Mouse (Mus musculus) stomach, embryonic 14.5 days (tissue): ENCODE measurements around the gene Uroc1. TPM values are rescaled to one million over a fixed set of nuclear protein-coding genes. Genes with fewer than 3 reads are reported as not detected.

Source experiments
- ATAC-seq: fragments of 200-750 bp; cut with Nextera tagmentation; 2 replicates; pipeline ENCODE4 v1.8.0; 2017; ENCODE audit warnings: low read depth, moderate TSS enrichment; ENCODE audit not compliant: insufficient number of reproducible peaks, insufficient read depth, low FRiP score
- H3K27ac ChIP-seq: fragments of 300-500 bp; sonication (generic); 2 replicates; pipeline ENCODE4 v1.5.1; 2014; ENCODE audit warnings: mild to moderate bottlenecking, low read length, moderate library complexity, mixed read lengths
- H3K27me3 ChIP-seq: fragments of 300-500 bp; sonication (generic); 2 replicates; pipeline ENCODE4 v1.6.1; 2014; ENCODE audit warnings: low read length, control low read depth, mixed read lengths; ENCODE audit not compliant: control insufficient read depth, insufficient read depth
- H3K36me3 ChIP-seq: fragments of 300-500 bp; sonication (generic); 2 replicates; pipeline ENCODE4 v1.6.1; 2014; ENCODE audit warnings: mild to moderate bottlenecking, control low read depth, low read length, moderate library complexity, mixed read lengths; ENCODE audit not compliant: control insufficient read depth, insufficient read depth
- H3K4me1 ChIP-seq: fragments of 300-500 bp; sonication (generic); 2 replicates; pipeline ENCODE4 v1.6.1; 2014; ENCODE audit warnings: low read length, control low read depth, mixed read lengths; ENCODE audit not compliant: control insufficient read depth, insufficient read depth
- H3K4me2 ChIP-seq: fragments of 300-500 bp; sonication (generic); replicated peaks from 2 replicates; pipeline ENCODE4 v1.6.1; 2014; ENCODE audit warnings: low read depth, low read length, control low read depth
- H3K4me3 ChIP-seq: fragments of 300-500 bp; sonication (generic); 2 replicates; pipeline ENCODE4 v1.5.1; 2014; ENCODE audit warnings: low read depth, low read length, control low read depth
- H3K9ac ChIP-seq: fragments of 300-500 bp; sonication (generic); replicated peaks from 2 replicates; pipeline ENCODE4 v1.6.1; 2014; ENCODE audit warnings: low read depth, mild to moderate bottlenecking, control low read depth, low read length, moderate library complexity, mixed read lengths
- H3K9me3 ChIP-seq: fragments of 300-500 bp; sonication (generic); 2 replicates; pipeline ENCODE4 v1.6.1; 2016; ENCODE audit warnings: low read depth, low read length, control low read depth; ENCODE audit not compliant: control insufficient read depth
- WGBS: fragments of 180-500 bp; shearing (Covaris S2); extraction: QIAGEN DNeasy Blood & Tissue Kit; methylation state at CpG from one replicate; pipeline ENCODE4 v1.1.7; 2014; 5-methylcytosine and 5-hydroxymethylcytosine counted together
- polyA plus RNA-seq: library from polyadenylated mRNA; unstranded; fragments of >200 nt; fragmentation: Nextera tagmentation; extraction: Ambion mirVana; gene quantifications from 2 replicates; pipeline ENCODE4 v1.2.1, GENCODE M21; 2014

Gene Uroc1
- polyA plus RNA-seq, 1 experiment from 2014 or later, result not detected

GRCm38 (mm10) chr6:90360922-90361614 is 28.0 kb downstream of the Uroc1 start:
- no peak overlapping the region; the same call in 1 of the 2 replicates for H3K27ac ChIP-seq
- no peak for ATAC-seq
- H3K27me3 ChIP-seq, result no peaks in the 10 kb centered on the region
- no peaks in the 10 kb centered on the region for H3K9me3 ChIP-seq
- no peaks in the 10 kb centered on the region for H3K36me3 ChIP-seq
- WGBS, result 82% methylated on average over 6 of the region's 6 CpGs
- H3K4me2 ChIP-seq, result no peak overlapping the region
- no peak overlapping the region for H3K9ac ChIP-seq
- no peak overlapping the region for H3K4me3 ChIP-seq
- H3K4me1 ChIP-seq, result peaks cover 6% of the 10 kb centered on the region; the same call in 1 of the 2 replicates

DNA sequence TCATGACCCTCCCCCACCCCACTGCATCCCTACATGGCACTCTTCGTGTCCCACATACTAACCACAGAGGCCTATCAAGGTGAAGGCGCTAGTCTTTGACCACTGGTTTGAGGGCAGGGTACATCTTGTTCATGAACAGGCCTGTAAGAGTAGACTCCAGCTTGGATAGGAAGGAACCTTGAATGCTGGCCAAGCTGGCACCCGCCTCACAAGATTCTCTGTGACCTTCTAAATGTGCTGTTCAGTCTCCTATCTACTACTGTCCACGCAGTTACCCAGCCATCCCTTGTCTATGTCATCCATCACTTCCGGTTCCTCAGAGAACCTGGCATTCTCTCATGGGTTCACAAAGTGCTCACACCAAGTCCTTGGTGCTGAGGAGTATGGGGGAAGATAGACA is 30.2 kb downstream of the Uroc1 start:
- Histone ChIP-seq H3K4me2 (no peak overlapping the region), H3K4me3 (no peak overlapping the region), H3K9ac (no peak overlapping the region), H3K27me3 (no peaks in the 10 kb centered on the region), H3K27ac (no peak overlapping the region), H3K36me3 (no peaks in the 10 kb centered on the region), H3K4me1 (peaks cover 6% of the 10 kb centered on the region; the same call in 1 of the 2 replicates), H3K9me3 (no peaks in the 10 kb centered on the region)
- WGBS, result 77% methylated on average over 5 of the region's 5 CpGs
- no peak for ATAC-seq

DNA sequence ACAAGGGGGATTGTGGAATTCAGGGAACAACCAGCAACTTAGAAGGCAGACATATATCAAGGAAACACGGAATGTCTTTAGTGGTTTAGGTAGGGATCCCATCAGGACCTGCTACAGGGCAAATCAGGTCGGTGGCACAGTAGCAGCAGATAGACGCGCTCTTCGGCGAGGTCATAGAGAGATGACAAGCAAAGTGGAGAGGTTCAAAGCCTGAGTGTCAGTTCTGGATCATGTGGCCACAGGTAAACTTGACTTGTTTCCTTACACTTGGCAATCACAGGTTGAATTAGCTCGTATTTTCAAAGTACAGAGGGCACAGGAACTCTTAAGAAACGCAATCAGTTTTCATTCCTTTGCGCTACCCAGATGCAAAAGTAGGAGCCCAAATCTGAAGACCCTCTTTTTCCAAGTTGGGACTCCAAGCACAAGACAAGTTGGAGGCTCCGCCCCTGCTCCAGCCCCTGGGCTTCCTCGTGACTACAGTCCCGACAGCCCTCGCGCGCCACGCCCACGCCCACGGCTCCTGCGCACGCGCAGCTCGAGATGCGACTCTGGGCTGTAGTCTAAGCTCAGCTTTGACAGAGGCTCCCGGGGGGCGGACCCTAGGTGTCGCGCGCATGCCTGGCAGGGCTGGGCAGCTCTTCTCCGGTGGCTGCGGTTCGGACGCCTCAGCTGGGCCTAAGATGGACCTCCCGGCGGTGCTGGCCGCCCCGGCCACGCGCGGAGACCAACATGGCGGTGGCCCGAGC is 36.1 kb downstream of the Uroc1 start, which contains the start of gene Zxdc:
Zxdc (plus strand) TSS at position 517 of the 749 bp plus-strand sequence.
- Histone ChIP-seq H3K4me2 (peak within 1 kb of the TSS; percentile 97), H3K9ac (peak within 1 kb of the TSS; percentile 67), H3K36me3 (peaks cover 16% of the 10 kb centered on the region), H3K9me3 (no peaks in the 10 kb centered on the region), H3K4me3 (peak within 1 kb of the TSS; percentile 81), H3K4me1 (peaks cover 22% of the 10 kb centered on the region), H3K27me3 (no peaks in the 10 kb centered on the region), H3K27ac (peak within 1 kb of the TSS; percentile 50; the same call in 1 of the 2 replicates)
- 6% methylated on average over 40 of the region's 41 CpGs for WGBS
- peak; percentile 97 for ATAC-seq

DNA sequence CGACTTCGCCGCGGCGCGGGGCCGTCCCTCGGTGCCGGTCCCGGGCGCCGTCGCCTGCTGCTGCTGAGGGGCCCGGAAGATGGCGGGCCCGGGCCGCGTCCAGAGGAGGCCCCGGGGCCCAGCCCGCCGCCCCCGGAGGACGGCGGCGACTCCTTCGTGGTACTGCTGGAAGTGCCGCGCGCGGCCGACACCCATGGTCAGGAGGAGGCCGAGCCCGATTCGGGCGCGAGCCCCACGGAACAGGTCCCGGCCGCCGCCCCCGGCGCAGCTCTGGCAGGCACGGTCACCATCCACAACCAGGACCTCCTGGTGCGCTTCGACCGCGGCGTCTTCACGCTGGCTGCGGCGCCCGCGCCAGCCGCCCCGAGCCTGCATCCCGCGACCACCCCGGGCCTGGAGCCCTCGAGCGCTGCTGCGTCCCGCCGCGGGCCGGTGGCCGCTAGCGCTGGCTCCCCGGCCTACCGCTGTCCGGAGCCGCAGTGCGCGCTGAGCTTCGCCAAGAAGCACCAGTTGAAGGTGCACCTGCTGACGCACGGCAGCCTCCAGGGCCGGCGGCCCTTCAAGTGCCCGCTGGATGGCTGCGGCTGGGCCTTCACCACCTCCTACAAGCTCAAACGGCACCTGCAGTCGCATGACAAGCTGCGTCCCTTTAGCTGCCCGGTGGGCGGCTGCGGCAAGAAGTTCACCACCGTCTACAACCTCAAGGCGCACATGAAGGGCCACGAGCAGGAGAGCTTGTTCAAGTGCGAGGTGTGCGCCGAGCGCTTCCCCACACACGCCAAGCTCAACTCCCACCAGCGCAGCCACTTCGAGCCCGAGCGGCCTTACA is 36.9 kb downstream of the Uroc1 start:
- H3K9ac ChIP-seq, result peak overlapping the region; percentile 67
- peak overlapping the region; percentile 50; the same call in 1 of the 2 replicates for H3K27ac ChIP-seq
- under 1% methylated on average over 81 of the region's 98 CpGs for WGBS
- H3K9me3 ChIP-seq, result no peaks in the 10 kb centered on the region
- H3K4me2 ChIP-seq, result peak overlapping the region; percentile 97
- no peaks in the 10 kb centered on the region for H3K27me3 ChIP-seq
- peak overlapping the region; percentile 81 for H3K4me3 ChIP-seq
- H3K4me1 ChIP-seq, result peaks cover 22% of the 10 kb centered on the region
- ATAC-seq, result peak; percentile 60
- H3K36me3 ChIP-seq, result peaks cover 22% of the 10 kb centered on the region

DNA sequence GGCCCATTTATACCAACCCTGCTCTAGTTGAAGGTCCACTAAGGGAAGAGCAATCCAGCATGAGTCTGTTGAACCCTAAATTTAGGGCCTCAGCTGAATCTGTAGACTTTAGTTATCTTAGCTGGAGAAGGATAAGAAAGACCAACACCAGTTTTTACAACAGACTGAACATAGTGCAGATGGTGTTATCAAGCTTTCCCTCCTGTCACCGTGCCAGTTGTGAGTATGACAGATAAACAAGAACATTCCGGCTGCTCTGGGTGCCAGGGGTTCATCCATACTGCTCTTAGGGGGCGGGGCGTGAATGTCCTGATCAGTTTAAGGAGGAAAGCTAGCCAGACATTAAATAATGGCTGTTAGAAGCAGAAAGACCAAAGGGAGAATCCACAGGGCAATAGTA is 41.6 kb downstream of the Uroc1 start:
- no peak overlapping the region for H3K27ac ChIP-seq
- H3K9ac ChIP-seq, result no peak overlapping the region
- H3K4me2 ChIP-seq, result no peak overlapping the region
- no peaks in the 10 kb centered on the region for H3K9me3 ChIP-seq
- ATAC-seq, result no peak
- H3K36me3 ChIP-seq, result peaks cover 53% of the 10 kb centered on the region
- WGBS, result 77% methylated on average over 4 of the region's 4 CpGs
- no peaks in the 10 kb centered on the region for H3K27me3 ChIP-seq
- peaks cover 20% of the 10 kb centered on the region for H3K4me1 ChIP-seq
- H3K4me3 ChIP-seq, result no peak overlapping the region

DNA sequence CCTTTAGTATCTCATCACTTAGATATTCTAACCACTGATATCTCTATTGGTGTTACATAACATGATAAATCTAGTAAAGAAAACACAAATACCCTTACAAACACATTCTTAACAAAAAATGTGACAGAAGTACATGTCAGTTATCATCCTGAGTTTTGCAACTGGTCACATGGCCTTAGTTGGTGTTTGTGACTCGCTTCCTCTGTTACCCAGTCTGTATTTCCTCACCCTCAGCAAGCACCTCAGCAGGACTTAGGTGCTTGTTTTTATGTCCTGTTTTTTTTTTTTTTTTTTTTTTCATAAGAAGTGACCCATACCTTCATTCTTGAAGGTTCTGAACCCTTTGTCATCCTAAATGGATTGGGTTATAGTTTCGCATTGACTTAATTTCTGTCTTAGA is 44.6 kb downstream of the Uroc1 start:
- Histone ChIP-seq H3K36me3 (peaks cover 71% of the 10 kb centered on the region), H3K4me3 (no peak overlapping the region), H3K9ac (no peak overlapping the region), H3K4me2 (no peak overlapping the region), H3K27ac (no peak overlapping the region), H3K9me3 (no peaks in the 10 kb centered on the region), H3K4me1 (no peaks in the 10 kb centered on the region), H3K27me3 (no peaks in the 10 kb centered on the region)
- ATAC-seq, result no peak
- 96% methylated on average over 2 of the region's 2 CpGs for WGBS

GRCm38 (mm10) chr6:90381465-90381864 is 48.4 kb downstream of the Uroc1 start:
- Histone ChIP-seq H3K4me1 (no peaks in the 10 kb centered on the region), H3K27me3 (no peaks in the 10 kb centered on the region), H3K4me3 (no peak overlapping the region), H3K9ac (no peak overlapping the region), H3K27ac (no peak overlapping the region), H3K36me3 (peaks cover 56% of the 10 kb centered on the region), H3K9me3 (no peaks in the 10 kb centered on the region), H3K4me2 (no peak overlapping the region)
- ATAC-seq, result no peak
- 94% methylated on average over 2 of the region's 2 CpGs for WGBS

- no peaks in the 10 kb centered on the region for H3K9me3 ChIP-seq
- no peak for ATAC-seq
- no peaks in the 10 kb centered on the region for H3K27me3 ChIP-seq
- no peak overlapping the region for H3K4me2 ChIP-seq
- H3K9ac ChIP-seq, result no peak overlapping the region
- H3K4me3 ChIP-seq, result no peak overlapping the region
- no peak overlapping the region for H3K27ac ChIP-seq
- H3K36me3 ChIP-seq, result peaks cover 16% of the 10 kb centered on the region
- 90% methylated on average over 4 of the region's 4 CpGs for WGBS
- H3K4me1 ChIP-seq, result no peaks in the 10 kb centered on the region
Observed at GRCm38 (mm10) chr6:90390629-90391028, 57.5 kb downstream of the Uroc1 start.
